Mouse (Mus musculus): Measurements from ENCODE around the gene Atp6v1f. TPM values are rescaled to one million over a fixed set of nuclear protein-coding genes. Genes with fewer than 3 reads are reported as not detected.

The Atp6v1f gene
- total and polyA plus RNA-seq, 3 experiments: 312 to 349 TPM; not detected in 1

GRCm38 (mm10) chr6:29505493-29505892, 38.0 kb downstream of the Atp6v1f start:
- H3K36me3 ChIP-seq (ENCODE audit: control insufficient read depth in 1 of 2, insufficient read depth in 2 of 2, low read length in 2 of 2): peaks cover 0 to 10% of the 10 kb centered on the region in 2 experiments; a peak in 2 of 4 replicates
- peaks cover 10 to 21% of the 10 kb centered on the region in 2 experiments for H3K4me1 ChIP-seq (ENCODE audit: control insufficient read depth in 1 of 2, insufficient read depth in 2 of 2, low read length in 2 of 2)
- H3K27me3 ChIP-seq (ENCODE audit: control insufficient read depth in 1 of 2, insufficient read depth in 2 of 2, low read length in 2 of 2): peaks cover 14 to 18% of the 10 kb centered on the region in 2 experiments
- H3K79me2 ChIP-seq (ENCODE audit: control insufficient read depth, insufficient read depth, low read length, poor library complexity): no peaks in the 10 kb centered on the region
- no peak overlapping the region for H3K4me3 ChIP-seq (ENCODE audit: control insufficient read depth in 1 of 2, insufficient read depth in 1 of 2, low read depth in 2 of 2, low read length in 2 of 2)
- no peak overlapping the region for H3K9ac ChIP-seq (ENCODE audit: control insufficient read depth, low read depth, low read length, poor library complexity, severe bottlenecking)
- H3K27ac ChIP-seq (ENCODE audit: control insufficient read depth, low read depth, low read length): no peak overlapping the region
- no peaks in the 10 kb centered on the region for H3K9me3 ChIP-seq (replicated peaks; ENCODE audit: insufficient read depth, low read length)
- TF ChIP-seq CTCF (IDR thresholded peaks at IDR 0.05 in 2 of 3, conservative IDR thresholded peaks at IDR 0.05 in 1 of 3; ENCODE audit: control insufficient read depth in 1 of 3, insufficient read depth in 1 of 3, low read depth in 2 of 3, low read length in 3 of 3, poor library complexity in 1 of 3, severe bottlenecking in 1 of 3) (peak in 2 of 3 experiments; percentile 37 to 49; a peak in 5 of 6 replicates), SMC3 (IDR thresholded peaks at IDR 0.05; ENCODE audit: low read depth, low read length) (0 out of 2 replicates have a peak, but pooled peaks have one; percentile 18), MAFK (IDR thresholded peaks at IDR 0.05; ENCODE audit: borderline replicate concordance, low read depth, low read length) (no peak), ZNF384 (IDR thresholded peaks at IDR 0.05; ENCODE audit: low read depth, low read length) (no peak)
- no peak for DNase-seq (ENCODE audit: low read depth, low spot score)

GRCm38 (mm10) chr6:29506834-29507233, 39.3 kb downstream of the Atp6v1f start:
- H3K4me3 ChIP-seq (ENCODE audit: control insufficient read depth in 1 of 2, insufficient read depth in 1 of 2, low read depth in 2 of 2, low read length in 2 of 2): peak overlapping the region; percentile 67 to 80

DNA sequence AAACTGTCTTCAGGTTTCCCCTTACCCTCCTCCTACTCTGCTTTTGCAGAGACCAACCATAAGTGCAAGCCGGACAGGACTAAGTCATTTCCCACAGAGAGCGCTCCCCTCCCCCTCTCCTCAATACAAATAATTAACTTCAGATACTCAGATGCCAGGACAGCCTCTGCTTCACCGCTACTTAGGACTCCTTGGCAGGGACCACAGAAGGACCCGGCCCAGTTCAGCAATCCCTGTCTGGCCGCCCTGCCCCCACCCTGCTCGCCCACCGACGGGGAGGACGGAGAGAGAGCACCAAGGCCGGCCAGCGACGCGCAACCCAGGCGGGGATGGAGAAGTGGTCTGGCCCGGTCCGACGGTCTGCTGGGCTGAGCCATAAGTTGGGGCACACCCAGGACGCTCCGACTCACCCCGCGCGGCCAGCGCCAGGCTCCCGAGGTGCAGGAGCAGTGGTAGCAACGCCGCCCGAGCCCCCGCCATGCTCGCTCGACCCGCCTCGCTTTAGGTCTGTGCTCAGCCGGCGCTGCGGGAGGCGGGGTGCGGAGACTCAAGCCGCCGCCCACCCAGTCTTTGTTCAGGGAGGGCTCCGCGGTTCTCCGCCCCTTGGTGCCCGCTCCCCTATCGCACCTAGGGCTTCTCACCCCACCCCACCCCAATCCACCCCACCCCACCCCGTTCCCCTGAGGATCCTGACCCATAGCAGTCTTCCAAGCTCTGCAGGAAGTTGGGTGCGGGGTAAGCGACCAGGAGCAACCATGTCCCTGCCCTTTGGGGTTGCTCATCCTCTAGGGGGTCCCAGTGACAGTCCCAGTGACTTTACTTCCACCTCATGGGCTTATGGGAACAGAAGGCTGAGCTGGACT, 40.2 kb downstream of the Atp6v1f start, which contains the start of gene Kcp:
Gene Kcp (minus strand): TSS at position 506 of the 863 bp plus-strand sequence.
- H3K9ac ChIP-seq (ENCODE audit: control insufficient read depth, low read depth, low read length, poor library complexity, severe bottlenecking): peak within 1 kb of the TSS; percentile 56
- no peak within 1 kb of the TSS for H3K27ac ChIP-seq (ENCODE audit: control insufficient read depth, low read depth, low read length)
- TF ChIP-seq MXI1 (IDR thresholded peaks at IDR 0.05; ENCODE audit: low read depth, low read length) (no peak), TBP (IDR thresholded peaks at IDR 0.05; ENCODE audit: low read depth, low read length) (no peak), UBTF (IDR thresholded peaks at IDR 0.05; ENCODE audit: borderline replicate concordance, insufficient read depth, low read depth, low read length) (no peak), MAFK (IDR thresholded peaks at IDR 0.05; ENCODE audit: borderline replicate concordance, low read depth, low read length) (no peak), CHD2 (IDR thresholded peaks at IDR 0.05; ENCODE audit: low read length) (peak; percentile 16; the same call in 1 of the 2 replicates), ZKSCAN1 (IDR thresholded peaks at IDR 0.05; ENCODE audit: low read depth, low read length) (no peak), GABPA (IDR thresholded peaks at IDR 0.05; ENCODE audit: low read depth, low read length) (no peak), CHD1 (IDR thresholded peaks at IDR 0.05; ENCODE audit: low read depth, low read length) (no peak)
- peak within 1 kb of the TSS; percentile 67 to 80 for H3K4me3 ChIP-seq (ENCODE audit: control insufficient read depth in 1 of 2, insufficient read depth in 1 of 2, low read depth in 2 of 2, low read length in 2 of 2)
- H3K36me3 ChIP-seq (ENCODE audit: control insufficient read depth in 1 of 2, insufficient read depth in 2 of 2, low read length in 2 of 2): no peaks in the 10 kb centered on the region
- H3K9me3 ChIP-seq (replicated peaks; ENCODE audit: insufficient read depth, low read length): no peaks in the 10 kb centered on the region
- H3K4me1 ChIP-seq (ENCODE audit: control insufficient read depth in 1 of 2, insufficient read depth in 2 of 2, low read length in 2 of 2): peaks cover 5 to 7% of the 10 kb centered on the region in 2 experiments; a peak in 3 of 4 replicates
- no peaks in the 10 kb centered on the region for H3K79me2 ChIP-seq (ENCODE audit: control insufficient read depth, insufficient read depth, low read length, poor library complexity)
- peak; percentile 34 for DNase-seq (ENCODE audit: low read depth, low spot score)
- H3K27me3 ChIP-seq (ENCODE audit: control insufficient read depth in 1 of 2, insufficient read depth in 2 of 2, low read length in 2 of 2): peaks cover 14 to 18% of the 10 kb centered on the region in 2 experiments

More at GRCm38 (mm10) chr6:29506834-29507233, 39.3 kb downstream of the Atp6v1f start:
- no peak overlapping the region for H3K27ac ChIP-seq (ENCODE audit: control insufficient read depth, low read depth, low read length)
- H3K9me3 ChIP-seq (replicated peaks; ENCODE audit: insufficient read depth, low read length): no peaks in the 10 kb centered on the region
- H3K27me3 ChIP-seq (ENCODE audit: control insufficient read depth in 1 of 2, insufficient read depth in 2 of 2, low read length in 2 of 2): peaks cover 14 to 18% of the 10 kb centered on the region in 2 experiments
- H3K79me2 ChIP-seq (ENCODE audit: control insufficient read depth, insufficient read depth, low read length, poor library complexity): no peaks in the 10 kb centered on the region
- TF ChIP-seq RCOR1 (IDR thresholded peaks at IDR 0.05; ENCODE audit: low read depth, low read length): no peak
- no peak for TF ChIP-seq ELF1 (IDR thresholded peaks at IDR 0.05; ENCODE audit: low read depth, low read length)
- TF ChIP-seq UBTF (IDR thresholded peaks at IDR 0.05; ENCODE audit: borderline replicate concordance, insufficient read depth, low read depth, low read length): no peak
- no peak for TF ChIP-seq MYB (IDR thresholded peaks at IDR 0.05; ENCODE audit: low read depth, low read length)
- no peak for TF ChIP-seq E2F4 (IDR thresholded peaks at IDR 0.05; ENCODE audit: borderline replicate concordance, low read depth, low read length)
- no peaks in the 10 kb centered on the region for H3K36me3 ChIP-seq (ENCODE audit: control insufficient read depth in 1 of 2, insufficient read depth in 2 of 2, low read length in 2 of 2)
- no peak for DNase-seq (ENCODE audit: low read depth, low spot score)
- peaks cover 5 to 9% of the 10 kb centered on the region in 2 experiments; a peak in 3 of 4 replicates for H3K4me1 ChIP-seq (ENCODE audit: control insufficient read depth in 1 of 2, insufficient read depth in 2 of 2, low read length in 2 of 2)
- H3K9ac ChIP-seq (ENCODE audit: control insufficient read depth, low read depth, low read length, poor library complexity, severe bottlenecking): peak overlapping the region; percentile 56; the same call in 1 of the 2 replicates
